Mouse (Mus musculus) spleen, adult 2 months (tissue): ENCODE measurements around the gene Cadm4. TPM values are rescaled to one million over a fixed set of nuclear protein-coding genes. Genes with fewer than 3 reads are reported as not detected.
"Not testable (repeated sequence)": the region's sequence is repeated elsewhere in the genome, so short reads cannot be mapped to it uniquely, and the experiment has no call there.

Source experiments
- DNase-seq, 2 experiments: peaks; one replicate each; pipeline versions ENCODE4 v3.0.0 to v3.0.0-alpha.2; 2012 to 2021; ENCODE audit warnings: low spot score in 2 of 2, low read depth in 1 of 2
- H3K27ac ChIP-seq: fragments of 200-500 bp; 2 replicates; pipeline ENCODE4 v1.5.1; 2012; ENCODE audit warnings: low read length, inconsistent platforms; ENCODE audit not compliant: insufficient read depth
- H3K27me3 ChIP-seq: fragments of 200-500 bp; 2 replicates; pipeline ENCODE4 v1.6.1; 2012; ENCODE audit warnings: mild to moderate bottlenecking, moderate library complexity, low read length, inconsistent platforms; ENCODE audit not compliant: control insufficient read depth, insufficient read depth
- H3K36me3 ChIP-seq: fragments of 200-500 bp; 2 replicates; pipeline ENCODE4 v1.6.1; 2012; ENCODE audit warnings: mild to moderate bottlenecking, low read length, inconsistent platforms; ENCODE audit not compliant: control insufficient read depth, insufficient read depth
- H3K4me1 ChIP-seq: fragments of 200-500 bp; 2 replicates; pipeline ENCODE4 v1.6.1; 2011; ENCODE audit warnings: inconsistent platforms; ENCODE audit not compliant: control insufficient read depth, insufficient read depth, insufficient read length
- H3K4me3 ChIP-seq: fragments of 200-500 bp; 2 replicates; pipeline ENCODE4 v1.5.1; 2011; ENCODE audit warnings: mild to moderate bottlenecking, inconsistent platforms; ENCODE audit not compliant: insufficient read depth, insufficient read length; ENCODE audit errors: extremely low read depth
- CTCF ChIP-seq: fragments of 200-500 bp; IDR thresholded peaks from 2 replicates; pipeline ENCODE4 v1.5.1; 2011; ENCODE audit warnings: mild to moderate bottlenecking, inconsistent platforms; ENCODE audit not compliant: insufficient read depth, insufficient read length, insufficient replicate concordance; ENCODE audit errors: extremely low read depth
- POLR2A ChIP-seq: fragments of 200-500 bp; IDR thresholded peaks from 2 replicates; pipeline ENCODE4 v1.6.1; 2011; ENCODE audit warnings: low read depth, low read length, inconsistent platforms
- WGBS: fragments of 180-500 bp; shearing (Covaris S2); methylation state at CpG from one replicate; pipeline ENCODE4 v1.1.7; 2018; 5-methylcytosine and 5-hydroxymethylcytosine counted together
- polyA plus RNA-seq: library from polyadenylated mRNA; depleted of rRNA; stranded (reverse); fragments of >200 nt; gene quantifications from 2 replicates; pipeline ENCODE4 v1.2.3, GENCODE M21; 2012

The Cadm4 gene
- polyA plus RNA-seq, 1 experiment = 33.1 TPM

DNA sequence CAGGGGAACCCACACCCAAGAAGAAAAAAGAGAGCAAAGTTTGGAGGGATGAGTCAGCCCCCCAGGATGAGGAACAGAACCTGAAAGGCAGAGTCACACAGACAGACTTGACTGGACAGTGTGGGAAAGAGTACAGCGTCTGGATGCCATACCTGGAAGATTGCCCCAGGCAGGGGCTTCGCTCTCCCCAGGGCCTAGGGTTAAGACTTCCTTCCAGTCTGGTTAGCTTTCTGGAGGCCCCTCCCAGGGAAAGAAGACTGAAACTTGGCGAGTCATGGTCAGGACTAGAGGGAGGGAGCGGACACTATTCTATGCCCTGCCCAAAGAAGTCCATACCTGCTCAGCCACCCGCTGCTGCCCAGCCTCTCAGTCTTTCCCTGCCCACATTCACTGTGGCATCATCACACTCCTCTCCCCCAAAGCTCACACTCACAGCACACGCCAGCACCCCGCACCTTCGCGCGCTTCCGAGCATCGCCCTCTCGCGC lies 793 bp upstream of the Cadm4 start:
- 8% methylated on average over 14 of the region's 14 CpGs for WGBS
- Histone ChIP-seq H3K36me3 (peaks cover 3% of the 10 kb centered on the region; the same call in 1 of the 2 replicates), H3K27me3 (peaks cover 15% of the 10 kb centered on the region), H3K27ac (no peak overlapping the region; the same call in 1 of the 2 replicates), H3K4me3 (peak overlapping the region; percentile 63; the same call in 1 of the 2 replicates), H3K4me1 (peaks cover 8% of the 10 kb centered on the region)
- no peak for DNase-seq
- TF ChIP-seq CTCF (no peak), POLR2A (no peak)

DNA sequence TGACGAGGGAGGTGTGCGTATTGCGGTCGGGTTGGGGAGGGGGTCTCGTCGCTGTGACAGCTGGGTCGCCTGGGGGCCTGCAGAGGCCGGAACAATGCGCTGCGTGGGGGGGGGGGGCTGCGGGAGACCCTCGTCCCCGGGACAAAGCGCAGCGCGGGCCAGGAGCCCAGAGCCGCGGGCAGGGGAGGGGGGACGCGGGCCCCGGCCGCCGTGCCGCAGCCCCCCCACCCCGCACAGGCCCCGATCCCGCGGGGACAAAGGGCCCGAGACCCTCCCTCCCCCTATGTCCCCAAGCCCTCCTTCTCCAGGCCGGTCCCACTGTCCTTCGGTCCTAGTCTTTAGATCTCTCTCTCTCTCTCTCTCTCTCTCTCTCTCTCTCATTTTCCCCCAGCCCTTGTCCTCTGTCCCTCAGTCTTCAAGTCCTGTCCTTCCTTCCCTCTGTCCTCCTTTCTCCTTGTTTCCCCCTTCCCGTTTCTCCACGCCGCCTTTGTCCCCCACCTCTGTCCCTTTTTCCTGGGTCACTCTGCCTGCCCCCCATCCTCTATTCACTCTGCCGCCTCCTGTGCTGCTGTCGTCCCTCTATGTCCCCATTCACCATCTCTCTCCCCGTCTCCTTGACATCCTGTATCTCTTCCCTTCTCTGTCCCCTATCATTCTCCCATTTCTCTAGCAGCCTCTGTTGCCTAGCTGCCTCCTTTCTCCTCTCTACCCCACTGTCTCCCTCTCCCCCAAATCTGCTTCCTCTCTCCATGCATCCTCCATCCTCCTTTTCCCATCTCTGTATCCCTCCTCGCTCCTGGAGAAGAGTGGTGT lies 591 bp downstream of the Cadm4 start:
- peaks cover 8% of the 10 kb centered on the region for H3K4me1 ChIP-seq
- WGBS = 10% methylated on average over 17 of the region's 38 CpGs
- no peak overlapping the region for H3K27ac ChIP-seq
- H3K36me3 ChIP-seq = no peaks in the 10 kb centered on the region
- DNase-seq = no peak
- H3K27me3 ChIP-seq = peaks cover 15% of the 10 kb centered on the region
- peak overlapping the region; percentile 53; the same call in 1 of the 2 replicates for H3K4me3 ChIP-seq
- no peak for TF ChIP-seq POLR2A
- TF ChIP-seq CTCF = no peak

DNA sequence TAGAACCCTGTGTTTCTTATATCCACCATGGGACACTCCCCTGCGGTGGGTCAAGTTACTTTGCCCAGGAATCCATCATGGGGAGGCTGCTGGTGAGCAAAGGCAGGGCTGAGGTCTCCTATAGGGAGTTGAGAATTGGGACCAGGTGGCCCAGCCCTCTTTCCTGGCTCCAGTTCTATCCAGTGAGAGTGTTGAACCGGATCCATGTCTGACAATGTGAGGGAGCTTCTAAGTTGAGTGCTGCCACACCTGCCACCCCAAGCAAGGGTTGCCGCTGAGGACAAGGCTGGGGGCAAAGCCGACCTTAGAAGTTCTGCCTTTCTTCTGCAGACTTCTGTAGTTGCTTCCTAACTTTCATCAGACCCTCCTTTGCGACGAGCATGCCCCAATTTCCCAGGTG lies 1.5 kb downstream of the Cadm4 start:
- not testable (repeated sequence) for DNase-seq, H3K27ac ChIP-seq, H3K4me3 ChIP-seq, H3K36me3 ChIP-seq, H3K4me1 ChIP-seq
- WGBS = 50% methylated on average over 6 of the region's 6 CpGs
- H3K27me3 ChIP-seq = peaks cover 15% of the 10 kb centered on the region

DNA sequence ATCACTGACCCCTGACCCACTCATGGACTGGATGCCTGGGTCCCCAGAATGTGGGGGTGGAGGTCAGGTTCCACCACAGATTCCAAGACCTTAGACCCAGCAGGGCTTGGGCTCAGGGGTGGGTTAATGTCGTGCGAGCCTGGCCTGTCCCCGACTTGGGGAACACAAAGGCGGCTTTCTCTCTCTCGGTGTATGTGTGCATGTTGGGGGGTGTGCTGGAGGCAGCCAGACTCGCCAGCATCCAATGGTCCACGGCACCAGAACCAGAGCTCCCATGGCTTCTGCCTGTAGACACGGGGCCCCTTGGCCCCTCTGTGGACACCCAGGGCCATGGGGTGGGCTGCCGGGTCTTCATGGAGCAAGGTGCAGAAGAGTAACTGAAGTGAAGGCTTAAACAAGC lies 3.7 kb downstream of the Cadm4 start:
- TF ChIP-seq POLR2A (no peak), CTCF (no peak)
- WGBS = 90% methylated on average over 9 of the region's 9 CpGs
- no peak for DNase-seq
- peaks cover 8% of the 10 kb centered on the region for H3K4me1 ChIP-seq
- H3K27ac ChIP-seq = no peak overlapping the region
- peaks cover 15% of the 10 kb centered on the region for H3K27me3 ChIP-seq
- no peak overlapping the region for H3K4me3 ChIP-seq
- H3K36me3 ChIP-seq = no peaks in the 10 kb centered on the region

DNA sequence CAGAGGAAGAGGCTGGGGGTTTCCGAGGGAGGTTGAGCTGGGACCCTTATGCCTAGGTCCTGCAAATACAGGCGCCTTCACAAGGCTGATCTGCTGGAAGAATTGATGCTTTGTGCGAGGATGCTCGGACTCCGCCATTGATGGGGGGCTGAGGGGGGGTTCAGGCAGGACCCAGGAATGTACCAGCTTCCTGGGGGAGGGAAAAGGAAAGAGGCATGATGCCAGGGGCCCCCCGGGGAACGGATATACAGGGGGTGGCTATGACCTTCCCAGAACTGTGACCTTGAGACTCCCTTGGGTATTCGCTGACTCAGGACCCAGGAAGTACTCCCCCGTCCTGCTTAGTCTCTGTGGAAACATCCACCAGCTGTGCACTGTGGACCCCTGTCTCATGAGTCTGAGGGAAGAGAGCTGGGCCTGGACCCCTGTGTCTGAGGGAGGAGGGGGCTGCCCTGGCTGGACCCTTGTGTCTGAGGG lies 4.9 kb downstream of the Cadm4 start:
- Histone ChIP-seq H3K4me1 (peaks cover 4% of the 10 kb centered on the region), H3K36me3 (no peaks in the 10 kb centered on the region), H3K27ac (peak overlapping the region; percentile 30), H3K27me3 (peaks cover 13% of the 10 kb centered on the region), H3K4me3 (no peak overlapping the region)
- 64% methylated on average over 9 of the region's 9 CpGs for WGBS
- TF ChIP-seq POLR2A = no peak
- no peak for TF ChIP-seq CTCF
- no peak for DNase-seq

DNA sequence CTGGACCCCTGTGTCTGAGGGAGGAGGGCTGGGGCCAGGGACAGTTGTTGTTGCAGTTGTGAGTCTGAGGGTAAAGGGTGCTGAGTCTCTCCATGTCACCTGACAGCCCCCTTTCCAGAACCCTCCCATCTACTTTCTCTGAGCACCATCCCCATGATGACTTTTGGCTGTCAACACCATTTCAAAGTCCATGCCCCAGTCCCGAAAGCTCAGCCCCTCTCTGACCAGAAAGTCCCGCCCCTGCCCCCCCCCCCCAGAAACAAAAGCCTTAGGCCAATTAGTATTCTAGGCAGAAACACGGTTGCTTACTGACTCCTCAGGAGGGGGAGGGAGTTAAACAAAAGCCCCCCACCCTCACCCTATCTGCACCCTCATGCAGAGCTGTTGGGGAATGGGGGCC lies 5.6 kb downstream of the Cadm4 start:
- no peak for DNase-seq
- 73% methylated on average over 3 of the region's 3 CpGs for WGBS
- Histone ChIP-seq H3K27me3 (peaks cover 7% of the 10 kb centered on the region; the same call in 1 of the 2 replicates), H3K4me1 (peaks cover under 1% of the 10 kb centered on the region; the same call in 1 of the 2 replicates), H3K4me3 (no peak overlapping the region), H3K27ac (peak overlapping the region; percentile 30; the same call in 1 of the 2 replicates), H3K36me3 (no peaks in the 10 kb centered on the region)
- no peak for TF ChIP-seq POLR2A
- TF ChIP-seq CTCF = no peak

DNA sequence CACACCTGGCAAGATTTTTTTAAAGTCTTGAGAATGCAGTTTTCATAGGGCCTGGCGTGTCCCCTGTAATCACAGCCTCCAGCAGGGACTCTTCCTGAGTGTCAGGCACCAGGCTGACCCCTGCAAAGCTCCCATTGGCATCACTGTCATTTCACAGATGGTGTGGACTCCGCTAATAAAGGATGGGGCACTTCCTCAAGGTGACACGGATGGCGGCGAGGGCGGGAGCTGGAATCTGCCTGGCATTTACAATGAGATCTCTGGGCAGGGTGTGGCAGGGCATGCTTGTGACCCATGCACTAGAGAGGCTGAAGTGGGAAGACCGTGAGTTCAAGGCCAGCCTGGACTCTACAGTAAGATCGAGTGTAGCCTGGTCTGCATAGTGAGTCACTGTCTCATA lies 6.5 kb downstream of the Cadm4 start:
- Histone ChIP-seq H3K27ac (no peak overlapping the region), H3K27me3 (no peaks in the 10 kb centered on the region; the same call in 1 of the 2 replicates), H3K4me1 (no peaks in the 10 kb centered on the region), H3K36me3 (no peaks in the 10 kb centered on the region), H3K4me3 (no peak overlapping the region)
- no peak for DNase-seq
- WGBS = 91% methylated on average over 8 of the region's 8 CpGs
- no peak for TF ChIP-seq CTCF
- TF ChIP-seq POLR2A = no peak
